Mouse (Mus musculus) kidney, postnatal 10 days (tissue): ENCODE measurements around the gene Cadm4.
"Not testable (repeated sequence)": the region's sequence is repeated elsewhere in the genome, so short reads cannot be mapped to it uniquely, and the experiment has no call there.

Experiments
- DNase-seq: peaks from one replicate; pipeline ENCODE4 v3.0.0; 2021; ENCODE audit warnings: mixed read lengths

The Cadm4 gene

GRCm38 (mm10) chr7:24469126-24469525 lies 12.7 kb upstream of the Cadm4 start:
- no peak for DNase-seq

GRCm38 (mm10) chr7:24470356-24470755 lies 11.5 kb upstream of the Cadm4 start:
- no peak for DNase-seq

GRCm38 (mm10) chr7:24472442-24472841 lies 9.4 kb upstream of the Cadm4 start:
- no peak for DNase-seq

- DNase-seq: peak; percentile 39
Measured at GRCm38 (mm10) chr7:24472937-24473336, 8.9 kb upstream of the Cadm4 start.

- peak; percentile 69 for DNase-seq
Measured at GRCm38 (mm10) chr7:24473913-24474529, 7.8 kb upstream of the Cadm4 start.

- DNase-seq: peak; percentile 42
Measured at GRCm38 (mm10) chr7:24474811-24475506, 6.9 kb upstream of the Cadm4 start.

- no peak for DNase-seq
Measured at GRCm38 (mm10) chr7:24476338-24476737, 5.5 kb upstream of the Cadm4 start.

- no peak for DNase-seq
Measured at GRCm38 (mm10) chr7:24476856-24477255, 5.0 kb upstream of the Cadm4 start.

GRCm38 (mm10) chr7:24478911-24479310 lies 2.9 kb upstream of the Cadm4 start:
- no peak for DNase-seq

- no peak for DNase-seq
Measured at GRCm38 (mm10) chr7:24479685-24480084, 2.1 kb upstream of the Cadm4 start.

GRCm38 (mm10) chr7:24480121-24480941 lies 1.5 kb upstream of the Cadm4 start:
- DNase-seq: no peak

- DNase-seq: no peak
Measured at GRCm38 (mm10) chr7:24480986-24481473, 793 bp upstream of the Cadm4 start.

- no peak for DNase-seq
Measured at GRCm38 (mm10) chr7:24482208-24483020, 591 bp downstream of the Cadm4 start.

- DNase-seq: not testable (repeated sequence)
Measured at GRCm38 (mm10) chr7:24483291-24483690, 1.5 kb downstream of the Cadm4 start.

GRCm38 (mm10) chr7:24485481-24485880 lies 3.7 kb downstream of the Cadm4 start:
- DNase-seq: no peak

GRCm38 (mm10) chr7:24486654-24487130 lies 4.9 kb downstream of the Cadm4 start:
- DNase-seq: peak; percentile 35

GRCm38 (mm10) chr7:24487403-24487802 lies 5.6 kb downstream of the Cadm4 start:
- DNase-seq: no peak

- no peak for DNase-seq
Measured at GRCm38 (mm10) chr7:24488303-24488702, 6.5 kb downstream of the Cadm4 start.

GRCm38 (mm10) chr7:24499856-24500577 lies 18.2 kb downstream of the Cadm4 start:
- DNase-seq: peak; percentile 62

- peak; percentile 52 for DNase-seq
Measured at GRCm38 (mm10) chr7:24500929-24501328, 19.1 kb downstream of the Cadm4 start.

- peak; percentile 51 for DNase-seq
Measured at GRCm38 (mm10) chr7:24501492-24501891, 19.7 kb downstream of the Cadm4 start.

GRCm38 (mm10) chr7:24504004-24504403 lies 22.2 kb downstream of the Cadm4 start:
- no peak for DNase-seq
